ENCODE assay signal across 17 mouse cellular contexts in genomic region chr1:193306832-193307231, GRCm38 (mm10). TPM values are rescaled to one million over a fixed set of nuclear protein-coding genes. Genes with fewer than 3 reads are reported as not detected.
"Had no signal": no experiment of that assay in that cellular context is flagged by ENCODE, and none has a peak within 500 bp of the region (broad histone marks: within the 10 kb centered on the region; RNA-seq: fewer than 3 reads in every experiment).

No protein-coding gene starts in this region.

- DNase-seq: lung, adult 2 months; lung, postnatal 14 days; lung, postnatal 36 days; midbrain, embryonic 14.5 days; right cerebral cortex, postnatal 14 days; thymus, adult 18-20 months; thymus, postnatal 14 days; thymus, postnatal 36 days had no signal

- H3K4me3 ChIP-seq: lung, embryonic 15.5 days; megakaryocyte, embryonic 14.5 days; midbrain, embryonic 12.5 days; neural tube, embryonic 12.5 days; stomach, embryonic 15.5 days had no signal

- ATAC-seq: lung, postnatal 0 days; midbrain, embryonic 16.5 days had no signal

- H3K27me3 ChIP-seq: lung, embryonic 15.5 days; neural tube, embryonic 12.5 days; stomach, embryonic 15.5 days had no signal

- H3K9ac ChIP-seq: lung, embryonic 15.5 days; midbrain, embryonic 12.5 days; neural tube, embryonic 12.5 days; stomach, embryonic 15.5 days had no signal

- H3K4me2 ChIP-seq: lung, embryonic 15.5 days; midbrain, embryonic 12.5 days; neural tube, embryonic 12.5 days; stomach, embryonic 15.5 days had no signal

- H3K36me3 ChIP-seq: lung, embryonic 15.5 days; midbrain, embryonic 12.5 days; neural tube, embryonic 12.5 days; stomach, embryonic 15.5 days had no signal

- H3K27ac ChIP-seq: lung, embryonic 15.5 days; macrophage; midbrain, embryonic 12.5 days; neural tube, embryonic 12.5 days; stomach, embryonic 15.5 days had no signal

- H3K9me3 ChIP-seq: lung, embryonic 15.5 days; megakaryocyte, embryonic 14.5 days; midbrain, embryonic 12.5 days; neural tube, embryonic 12.5 days; stomach, embryonic 15.5 days had no signal

RNA-seq across cellular contexts. Expression of gene Hsd11b1, which starts 43.0 kb away (rescaled TPM):
- polyA plus RNA-seq: midbrain, embryonic 12.5 days; neural tube, embryonic 12.5 days; neural tube, embryonic 14.5 days had no signal
